Mouse (Mus musculus) lung, postnatal 0 days (tissue): ENCODE data around the gene Rundc3a. TPM values are rescaled to one million over a fixed set of nuclear protein-coding genes. Genes with fewer than 3 reads are reported as not detected.
A peak's percentile ranks its signal among the peaks of the same experiment; 100 is the strongest.

Source experiments
- ATAC-seq: fragments of 200-750 bp; cut with Nextera tagmentation; 2 replicates; pipeline ENCODE4 v1.8.0; 2017; ENCODE audit warnings: moderate library complexity
- DNase-seq: peaks from one replicate; pipeline ENCODE4 v3.0.0-alpha.2; 2016; ENCODE audit warnings: low spot score
- H3K27ac ChIP-seq: fragments of 300-500 bp; sonication (generic); 2 replicates; pipeline ENCODE4 v1.5.1; 2014; ENCODE audit warnings: antibody characterized with exemption, mild to moderate bottlenecking, low read length, mixed read lengths
- H3K27me3 ChIP-seq: fragments of 300-500 bp; sonication (generic); replicated peaks from 2 replicates; pipeline ENCODE4 v1.6.1; 2014; ENCODE audit warnings: low read length, mixed read lengths; ENCODE audit not compliant: insufficient read depth
- H3K36me3 ChIP-seq: fragments of 300-500 bp; sonication (generic); 2 replicates; pipeline ENCODE4 v1.6.1; 2014; ENCODE audit warnings: low read length, mixed read lengths; ENCODE audit not compliant: insufficient read depth
- H3K4me1 ChIP-seq: fragments of 300-500 bp; sonication (generic); 2 replicates; pipeline ENCODE4 v1.6.1; 2014; ENCODE audit warnings: antibody characterized with exemption, low read depth, low read length, mixed read lengths; ENCODE audit not compliant: insufficient read depth
- H3K4me2 ChIP-seq: fragments of 300-500 bp; sonication (generic); replicated peaks from 2 replicates; pipeline ENCODE4 v1.6.1; 2014; ENCODE audit warnings: low read depth, mild to moderate bottlenecking, low read length, moderate library complexity, mixed read lengths
- H3K4me3 ChIP-seq: fragments of 300-500 bp; sonication (generic); 2 replicates; pipeline ENCODE4 v1.5.1; 2014; ENCODE audit warnings: low read depth, low read length
- H3K9ac ChIP-seq: fragments of 300-500 bp; sonication (generic); replicated peaks from 2 replicates; pipeline ENCODE4 v1.6.1; 2014; ENCODE audit warnings: low read depth, mild to moderate bottlenecking
- H3K9me3 ChIP-seq: fragments of 300-500 bp; sonication (generic); 2 replicates; pipeline ENCODE4 v1.6.1; 2016; ENCODE audit warnings: low read length, mixed read lengths
- CTCF ChIP-seq: IDR thresholded peaks from 2 replicates; pipeline ENCODE4 v1.5.1; 2016; ENCODE audit warnings: antibody characterized with exemption, mild to moderate bottlenecking
- EP300 ChIP-seq: IDR thresholded peaks from 2 replicates; pipeline ENCODE4 v1.6.1; 2016; ENCODE audit warnings: antibody characterized with exemption, mild to moderate bottlenecking, control low read depth
- WGBS: fragments of 180-500 bp; shearing (Covaris S2); extraction: QIAGEN DNeasy Blood & Tissue Kit; methylation state at CpG from one replicate; pipeline ENCODE4 v1.1.7; 2014; 5-methylcytosine and 5-hydroxymethylcytosine counted together
- polyA plus RNA-seq: library from polyadenylated mRNA; unstranded; fragments of >200 nt; fragmentation: Nextera tagmentation; extraction: Ambion mirVana; gene quantifications from 2 replicates; pipeline ENCODE4 v1.2.1, GENCODE M21; 2015

Rundc3a gene
- polyA plus RNA-seq, 1 experiment from 2014 or later: 1.7 TPM

DNA sequence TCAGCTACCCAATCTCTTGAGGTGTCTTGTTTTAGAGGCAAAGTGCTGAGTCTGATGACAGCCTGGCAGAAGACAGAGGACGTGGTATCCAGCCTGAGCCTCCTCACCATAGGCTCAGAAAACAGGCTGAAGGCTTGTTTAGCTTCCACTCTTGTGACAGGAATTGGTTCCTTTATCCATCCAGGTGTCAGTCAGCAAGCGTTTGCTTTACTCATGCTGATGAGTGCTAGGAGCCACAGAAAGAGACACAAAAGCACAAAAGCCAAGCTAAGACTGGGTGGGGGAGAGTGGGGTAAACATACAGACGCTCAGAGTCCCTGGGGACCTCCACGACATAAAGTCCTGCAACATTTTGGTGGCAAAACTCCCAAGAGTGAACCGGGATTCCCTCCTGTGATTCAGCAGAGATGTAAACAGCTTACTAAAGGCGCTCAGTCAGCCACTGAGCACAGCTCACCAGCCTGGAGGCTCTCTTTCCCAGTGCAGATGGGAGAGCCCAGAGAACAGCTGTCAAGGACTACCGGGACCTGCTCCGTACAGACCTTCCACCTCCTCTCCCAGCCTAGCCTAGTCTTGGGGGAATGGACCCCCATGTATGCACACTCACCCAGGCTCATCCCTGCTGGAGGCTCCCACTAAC, 16.9 kb upstream of the Rundc3a start:
- H3K36me3 ChIP-seq: no peaks in the 10 kb centered on the region
- H3K4me1 ChIP-seq: no peaks in the 10 kb centered on the region
- DNase-seq (no peak), ATAC-seq (no peak)
- H3K4me3 ChIP-seq: no peak overlapping the region; the same call in 1 of the 2 replicates
- no peaks in the 10 kb centered on the region for H3K9me3 ChIP-seq
- no peak overlapping the region for H3K9ac ChIP-seq
- no peaks in the 10 kb centered on the region for H3K27me3 ChIP-seq
- no peak overlapping the region for H3K27ac ChIP-seq
- H3K4me2 ChIP-seq: peak overlapping the region; percentile 51
- TF ChIP-seq CTCF: no peak
- no peak for TF ChIP-seq EP300
- 18% methylated on average over 8 of the region's 8 CpGs for WGBS

DNA sequence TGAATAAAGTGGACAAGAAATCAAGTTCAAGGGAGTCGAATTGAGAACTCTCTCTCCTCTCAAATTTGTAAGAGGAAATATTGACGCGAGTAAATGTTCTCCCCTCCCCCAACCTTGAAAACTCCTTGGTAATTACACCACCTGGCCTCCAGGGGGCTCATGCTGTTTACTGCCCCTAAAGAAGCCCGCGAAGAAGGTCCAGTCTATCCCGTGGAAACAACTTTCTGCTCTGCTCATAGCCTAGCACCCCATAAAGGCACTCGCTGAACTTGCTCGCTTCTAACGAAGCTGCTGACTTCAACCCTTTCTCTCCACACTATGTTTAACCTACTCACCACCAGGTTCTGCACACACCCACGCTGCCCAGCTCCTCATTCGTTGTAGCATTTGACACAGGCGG, 16.0 kb upstream of the Rundc3a start:
- no peak for TF ChIP-seq EP300
- TF ChIP-seq CTCF: peak; percentile 49
- Histone ChIP-seq H3K4me3 (no peak overlapping the region), H3K27me3 (no peaks in the 10 kb centered on the region), H3K27ac (no peak overlapping the region), H3K36me3 (no peaks in the 10 kb centered on the region), H3K4me2 (no peak overlapping the region), H3K4me1 (no peaks in the 10 kb centered on the region), H3K9ac (no peak overlapping the region), H3K9me3 (no peaks in the 10 kb centered on the region)
- no peak for DNase-seq
- ATAC-seq: no peak
- WGBS: 60% methylated on average over 12 of the region's 12 CpGs

DNA sequence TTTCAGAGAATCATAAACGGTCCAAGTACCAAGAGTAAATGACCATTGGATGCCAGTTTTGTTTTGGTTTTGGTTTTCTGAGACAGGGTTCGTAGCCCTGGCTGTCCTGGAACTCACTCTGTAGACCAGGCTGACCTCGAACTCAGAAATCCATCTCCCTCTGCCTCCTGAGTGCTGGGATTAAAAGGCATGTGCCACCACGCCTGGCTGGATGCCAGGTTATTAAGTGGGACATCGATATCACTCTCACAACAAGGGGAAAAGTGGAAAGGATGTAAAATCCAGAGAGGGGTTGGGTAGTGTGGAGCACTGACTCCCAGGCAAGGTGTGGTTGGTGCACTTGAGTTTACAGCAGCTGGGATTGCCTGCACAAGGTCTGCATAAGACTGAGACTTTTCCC, 13.1 kb upstream of the Rundc3a start:
- Histone ChIP-seq H3K4me2 (no peak overlapping the region), H3K4me3 (no peak overlapping the region), H3K9ac (no peak overlapping the region), H3K27ac (no peak overlapping the region), H3K27me3 (no peaks in the 10 kb centered on the region), H3K9me3 (no peaks in the 10 kb centered on the region), H3K4me1 (no peaks in the 10 kb centered on the region), H3K36me3 (no peaks in the 10 kb centered on the region)
- TF ChIP-seq EP300 (no peak), CTCF (no peak)
- 52% methylated on average over 5 of the region's 5 CpGs for WGBS
- ATAC-seq (no peak), DNase-seq (no peak)

DNA sequence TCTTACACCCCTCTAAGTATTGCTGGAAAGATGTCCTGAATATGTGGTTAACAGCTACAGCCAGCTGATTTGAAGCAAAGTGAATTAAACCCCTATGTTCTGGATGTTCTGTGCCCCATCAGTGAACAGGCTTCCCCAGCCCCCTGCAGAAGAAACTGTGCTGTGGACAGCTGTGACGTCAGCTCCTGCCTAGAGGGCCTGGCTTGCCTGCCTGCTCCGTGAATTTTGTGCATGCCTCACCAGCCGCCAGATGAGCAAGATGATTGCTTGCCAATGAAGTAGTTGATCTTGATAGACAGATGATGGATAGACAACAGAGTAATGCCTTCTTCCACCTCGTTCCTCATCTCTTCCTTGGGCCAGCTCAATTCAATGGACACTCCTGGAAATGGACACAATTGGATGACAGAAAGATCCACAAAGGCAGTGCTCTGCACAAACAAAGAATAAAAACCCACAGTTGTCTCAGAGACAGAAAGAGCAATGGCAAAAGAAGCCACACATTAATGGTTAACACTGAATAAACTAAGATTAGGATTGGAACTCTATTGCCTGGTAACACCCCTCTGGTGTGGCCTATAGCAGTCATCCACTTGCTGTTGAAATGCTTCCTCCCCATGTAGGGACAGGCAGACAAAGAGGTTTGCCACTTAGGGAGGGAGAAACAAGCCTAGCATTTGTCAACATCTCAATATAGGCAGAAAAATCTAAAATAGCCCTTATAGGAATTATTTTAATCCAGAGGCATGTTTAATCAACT, 11.7 kb upstream of the Rundc3a start:
- ATAC-seq (no peak), DNase-seq (no peak)
- no peaks in the 10 kb centered on the region for H3K4me1 ChIP-seq
- H3K27ac ChIP-seq: no peak overlapping the region
- H3K36me3 ChIP-seq: no peaks in the 10 kb centered on the region
- 28% methylated on average over 4 of the region's 4 CpGs for WGBS
- no peak overlapping the region for H3K4me3 ChIP-seq
- H3K9ac ChIP-seq: no peak overlapping the region
- H3K9me3 ChIP-seq: no peaks in the 10 kb centered on the region
- no peaks in the 10 kb centered on the region for H3K27me3 ChIP-seq
- H3K4me2 ChIP-seq: no peak overlapping the region
- TF ChIP-seq EP300: no peak
- no peak for TF ChIP-seq CTCF

DNA sequence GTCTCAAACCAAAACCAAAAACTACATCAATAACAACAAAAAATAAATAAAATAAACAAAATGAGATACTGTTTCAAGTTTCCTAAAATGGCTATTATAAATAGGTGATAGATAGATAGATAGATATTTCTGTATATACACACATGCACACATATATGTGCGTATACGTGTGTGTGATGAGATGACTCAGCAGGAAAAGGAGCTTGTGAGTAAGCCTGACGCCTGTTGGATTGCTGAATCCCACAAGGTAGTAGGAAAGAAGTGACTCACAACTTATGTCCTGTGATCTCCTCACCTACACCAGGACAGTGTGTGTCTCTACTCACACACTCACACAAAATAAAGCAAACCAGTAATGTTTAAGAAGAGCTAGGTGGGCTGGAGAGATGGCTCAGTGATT, 10.4 kb upstream of the Rundc3a start:
- Histone ChIP-seq H3K4me3 (no peak overlapping the region), H3K9me3 (no peaks in the 10 kb centered on the region), H3K4me2 (no peak overlapping the region), H3K27me3 (no peaks in the 10 kb centered on the region), H3K36me3 (no peaks in the 10 kb centered on the region), H3K4me1 (no peaks in the 10 kb centered on the region), H3K9ac (no peak overlapping the region), H3K27ac (no peak overlapping the region)
- WGBS: 72% methylated on average over 3 of the region's 3 CpGs
- DNase-seq: no peak
- TF ChIP-seq EP300: no peak
- TF ChIP-seq CTCF: no peak
- no peak for ATAC-seq

DNA sequence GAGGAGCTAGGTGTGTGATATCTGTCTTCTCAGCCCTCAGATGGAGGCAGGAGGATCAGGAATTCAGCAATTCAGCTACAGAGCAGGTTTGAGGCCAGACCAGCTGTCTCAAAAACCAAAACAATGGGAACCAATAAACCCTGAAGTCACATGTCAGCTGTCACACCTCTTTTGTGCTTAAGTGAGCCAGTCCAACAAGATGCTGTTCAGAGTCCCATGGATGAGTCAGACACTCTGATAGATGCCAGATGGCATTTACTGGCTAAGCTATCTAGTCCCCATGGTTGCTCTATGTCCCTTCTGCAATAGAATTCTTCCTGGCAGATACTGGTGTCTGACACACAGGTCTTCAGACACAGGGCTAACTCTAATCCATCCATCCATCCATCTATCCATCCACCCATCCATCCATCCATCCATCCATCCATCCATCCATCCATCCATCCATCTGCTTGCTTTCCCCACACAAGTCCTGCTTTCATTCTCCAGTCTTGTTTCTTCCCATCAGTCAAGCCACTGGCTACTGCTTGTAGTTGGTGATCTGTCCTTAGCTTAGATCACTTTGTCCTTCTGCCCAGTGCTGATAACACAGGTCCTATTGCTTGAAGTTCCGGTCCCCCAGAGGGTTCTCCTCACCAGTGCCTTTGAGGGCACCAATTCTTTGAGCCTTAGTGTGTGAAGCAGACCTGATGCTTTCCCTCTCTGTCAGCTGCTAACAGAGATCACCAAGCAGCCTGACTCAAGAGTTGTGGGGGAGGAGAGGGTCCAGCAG, 9.7 kb upstream of the Rundc3a start:
- no peaks in the 10 kb centered on the region for H3K27me3 ChIP-seq
- no peak overlapping the region for H3K9ac ChIP-seq
- DNase-seq (no peak), ATAC-seq (no peak)
- H3K4me3 ChIP-seq: no peak overlapping the region
- no peak overlapping the region for H3K4me2 ChIP-seq
- no peaks in the 10 kb centered on the region for H3K4me1 ChIP-seq
- no peak for TF ChIP-seq CTCF
- H3K27ac ChIP-seq: no peak overlapping the region
- WGBS: 82% methylated on average over 1 of the region's 1 CpGs
- no peaks in the 10 kb centered on the region for H3K9me3 ChIP-seq
- no peaks in the 10 kb centered on the region for H3K36me3 ChIP-seq
